Mouse (Mus musculus): ENCODE measurements at regions not wholly inside any gene's neighbourhood (a gene's known extent, or its start where the extent isn't known, plus 50 kb on each side); places are given as distances from the start of the nearest gene placed in this dataset.

- ATAC-seq (replicated peaks; ENCODE audit: low FRiP score, low TSS enrichment, poor library complexity, severe bottlenecking), result no peak
Measured at GRCm38 (mm10) chr15:97188545-97188944, 58.4 kb upstream of the Pced1b start.

DNA sequence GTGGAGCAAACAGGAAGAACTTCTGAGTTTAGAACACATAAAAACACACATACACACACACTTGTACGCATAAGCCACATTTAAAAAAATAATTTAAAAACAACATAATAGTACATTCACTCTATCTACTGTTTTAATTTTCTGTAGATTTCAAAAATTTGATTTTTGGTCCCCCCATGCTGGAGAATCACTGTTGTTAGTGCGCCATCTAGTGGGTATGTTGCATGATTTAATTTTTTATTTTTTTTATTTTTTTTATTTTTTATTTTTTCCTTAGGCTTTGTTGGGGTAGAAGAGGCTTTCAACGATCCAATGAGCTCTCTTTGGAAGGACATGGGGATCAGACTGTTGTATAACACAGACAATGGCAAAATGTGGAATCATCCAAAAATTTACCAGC, 59.1 kb upstream of the Pced1b start:
- ATAC-seq (replicated peaks; ENCODE audit: low FRiP score, low TSS enrichment, poor library complexity, severe bottlenecking), result no peak

- no peak for ATAC-seq (replicated peaks; ENCODE audit: low FRiP score, low TSS enrichment, poor library complexity, severe bottlenecking)
Measured at GRCm38 (mm10) chr15:97186034-97186433, 60.9 kb upstream of the Pced1b start.

DNA sequence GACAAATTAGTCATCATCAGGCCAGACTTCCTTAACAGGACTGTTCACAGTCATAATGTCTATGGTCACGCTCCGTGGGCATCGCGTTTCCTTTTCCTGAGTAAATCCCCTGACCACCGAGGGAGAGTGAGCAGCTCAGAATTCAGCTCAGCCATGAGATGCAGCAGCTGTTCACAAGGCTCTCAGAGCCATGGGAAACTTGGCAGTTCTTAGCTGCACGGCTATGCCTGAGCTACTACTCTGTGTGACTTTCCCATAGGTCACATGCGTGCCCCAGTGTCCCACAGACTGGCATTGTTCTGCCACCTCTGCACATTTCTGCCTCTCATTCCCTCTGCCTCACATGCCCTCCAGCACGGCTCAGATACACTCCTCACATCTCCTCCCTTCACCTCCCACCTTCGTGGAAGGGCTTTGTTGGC, 64.3 kb upstream of the Pced1b start:
- no peak for ATAC-seq (replicated peaks; ENCODE audit: low FRiP score, low TSS enrichment, poor library complexity, severe bottlenecking)

- no peak for ATAC-seq (replicated peaks; ENCODE audit: low FRiP score, low TSS enrichment, poor library complexity, severe bottlenecking)
Measured at GRCm38 (mm10) chr15:97180970-97181669, 65.8 kb upstream of the Pced1b start.

GRCm38 (mm10) chr15:97178286-97178685, 68.6 kb upstream of the Pced1b start:
- no peak for ATAC-seq (replicated peaks; ENCODE audit: low FRiP score, low TSS enrichment, poor library complexity, severe bottlenecking)

DNA sequence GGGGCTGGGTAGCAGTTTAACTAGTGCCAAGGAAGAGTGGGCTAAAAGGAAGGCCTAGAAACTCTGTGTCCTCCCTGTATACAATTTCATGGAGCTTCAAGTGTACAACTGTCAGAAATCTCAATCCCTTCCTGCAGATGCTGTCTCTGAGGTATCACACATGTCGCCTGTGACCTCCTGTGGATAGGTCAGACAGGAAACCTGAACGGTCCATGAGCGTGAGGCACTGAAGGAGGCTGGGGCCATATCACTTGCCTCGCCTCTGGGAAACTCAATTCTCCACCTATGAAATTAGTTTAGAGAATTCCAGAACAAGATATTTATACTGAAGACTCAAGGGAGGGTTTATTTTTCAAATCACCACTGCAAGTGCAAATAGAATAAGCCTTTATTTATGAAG, 69.1 kb upstream of the Pced1b start:
- ATAC-seq (replicated peaks; ENCODE audit: low FRiP score, low TSS enrichment, poor library complexity, severe bottlenecking), result no peak

GRCm38 (mm10) chr15:97174989-97175388, 71.9 kb upstream of the Pced1b start:
- ATAC-seq (replicated peaks; ENCODE audit: low FRiP score, low TSS enrichment, poor library complexity, severe bottlenecking), result no peak

- ATAC-seq (replicated peaks; ENCODE audit: low FRiP score, low TSS enrichment, poor library complexity, severe bottlenecking), result no peak
Measured at GRCm38 (mm10) chr15:97173233-97173632, 73.7 kb upstream of the Pced1b start.

DNA sequence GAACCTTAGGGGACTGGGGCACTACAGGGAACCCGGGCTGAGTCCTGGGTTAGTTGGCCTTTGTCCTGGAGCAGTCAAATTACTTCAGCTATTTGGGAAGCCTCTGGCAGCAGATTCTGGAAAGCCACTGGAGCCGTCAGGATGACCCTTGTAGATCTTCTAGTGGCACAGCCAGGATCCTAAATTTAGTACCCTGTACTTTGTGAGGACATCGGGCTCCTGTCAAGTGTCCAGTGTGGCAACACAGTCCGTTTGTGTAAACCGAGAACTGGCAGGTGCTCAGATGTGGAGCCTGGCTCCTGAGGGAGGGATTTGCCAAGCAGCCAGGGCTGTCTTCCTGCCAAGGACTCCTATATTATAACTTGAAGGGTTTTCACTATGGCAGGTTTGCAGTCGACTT, 76.8 kb upstream of the Pced1b start:
- no peak for ATAC-seq (replicated peaks; ENCODE audit: low FRiP score, low TSS enrichment, poor library complexity, severe bottlenecking)

- no peak for ATAC-seq (replicated peaks; ENCODE audit: low FRiP score, low TSS enrichment, poor library complexity, severe bottlenecking)
Measured at GRCm38 (mm10) chr15:97169381-97169780, 77.5 kb upstream of the Pced1b start.

DNA sequence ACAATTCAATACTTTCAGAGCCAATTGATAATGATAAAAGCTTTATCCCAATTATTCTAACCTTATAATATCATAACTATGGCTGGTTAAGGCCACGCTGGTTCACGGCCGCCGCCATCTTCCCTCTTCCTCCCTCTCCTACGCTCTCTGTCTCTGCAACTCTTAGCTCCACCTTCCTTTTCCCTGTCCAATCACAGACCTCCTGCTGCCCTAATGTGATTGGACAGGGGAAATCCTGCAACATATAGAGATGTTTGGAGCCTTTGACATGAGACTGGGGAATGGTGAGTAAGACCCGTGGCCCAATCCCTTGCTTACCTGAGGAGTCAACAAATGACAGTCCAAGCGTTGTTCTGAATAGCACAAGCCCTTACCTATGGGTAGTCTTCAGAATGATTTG, 79.8 kb upstream of the Pced1b start:
- ATAC-seq (replicated peaks; ENCODE audit: low FRiP score, low TSS enrichment, poor library complexity, severe bottlenecking), result no peak

DNA sequence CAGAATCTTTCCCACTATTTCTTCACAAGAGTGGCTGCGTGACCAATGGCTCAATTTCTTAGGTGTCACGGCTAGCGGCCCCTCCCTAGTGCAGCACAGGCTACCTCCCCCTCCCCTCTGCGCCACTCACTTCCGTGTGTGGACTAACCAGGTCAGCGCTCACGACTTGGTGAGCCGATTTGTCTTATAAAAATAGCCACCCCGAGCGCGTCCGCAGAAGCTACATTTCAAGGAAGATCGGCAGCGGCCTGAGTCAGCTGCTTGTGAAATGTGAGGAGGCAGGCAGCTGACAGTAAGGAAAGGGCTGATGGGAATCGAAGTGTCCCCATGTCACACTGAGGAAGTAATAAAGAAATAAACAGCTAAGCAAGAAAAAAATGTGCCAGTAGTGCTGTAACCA, 82.3 kb upstream of the Pced1b start:
- no peak for ATAC-seq (replicated peaks; ENCODE audit: low FRiP score, low TSS enrichment, poor library complexity, severe bottlenecking)

- no peak for ATAC-seq (replicated peaks; ENCODE audit: low FRiP score, low TSS enrichment, poor library complexity, severe bottlenecking)
Measured at GRCm38 (mm10) chr15:97163971-97164370, 82.9 kb upstream of the Pced1b start.

GRCm38 (mm10) chr15:97163090-97163489, 83.8 kb upstream of the Pced1b start:
- ATAC-seq (replicated peaks; ENCODE audit: low FRiP score, low TSS enrichment, poor library complexity, severe bottlenecking), result no peak

DNA sequence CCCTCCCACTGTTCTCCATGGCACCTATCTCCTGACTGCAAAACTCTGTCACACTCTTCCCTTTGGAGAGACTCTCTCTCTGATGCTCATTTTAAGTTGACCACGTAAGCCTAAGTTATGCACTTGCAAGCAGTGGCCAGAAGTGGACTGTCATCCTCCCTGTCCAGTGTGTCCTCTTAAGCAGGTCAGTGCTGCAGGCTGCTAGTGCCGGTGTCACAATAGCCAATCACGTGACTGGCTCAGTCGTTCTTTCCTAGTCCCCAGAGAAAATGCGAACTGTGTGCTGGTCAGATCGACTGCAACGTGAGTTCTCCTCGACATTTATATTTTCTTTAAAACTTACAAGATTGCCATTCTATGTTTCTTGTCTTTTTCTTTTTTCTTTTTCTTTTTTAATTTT, 84.6 kb upstream of the Pced1b start:
- ATAC-seq (replicated peaks; ENCODE audit: low FRiP score, low TSS enrichment, poor library complexity, severe bottlenecking), result no peak

DNA sequence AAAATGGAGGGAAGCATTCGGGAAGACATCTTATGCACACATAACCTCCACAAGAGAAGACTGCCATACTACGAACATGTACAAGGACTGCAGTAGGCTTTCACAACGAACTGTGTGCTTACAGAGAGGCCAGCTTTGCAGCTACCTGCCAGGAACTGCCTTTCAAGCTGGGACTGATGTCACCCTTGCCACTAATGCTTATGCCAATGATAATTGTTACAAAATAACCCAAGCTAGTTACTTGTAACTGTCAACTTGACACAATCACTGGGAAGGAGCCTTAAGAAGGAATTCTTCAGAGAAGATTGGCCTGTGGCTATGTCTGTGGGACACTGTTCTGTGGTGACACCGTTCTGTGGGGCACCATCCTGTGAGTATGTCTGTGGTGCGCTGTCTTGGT, 85.4 kb upstream of the Pced1b start:
- no peak for ATAC-seq (replicated peaks; ENCODE audit: low FRiP score, low TSS enrichment, poor library complexity, severe bottlenecking)

- ATAC-seq (replicated peaks; ENCODE audit: low FRiP score, low TSS enrichment, poor library complexity, severe bottlenecking), result no peak
Measured at GRCm38 (mm10) chr15:97152354-97152753, 94.6 kb upstream of the Pced1b start.

DNA sequence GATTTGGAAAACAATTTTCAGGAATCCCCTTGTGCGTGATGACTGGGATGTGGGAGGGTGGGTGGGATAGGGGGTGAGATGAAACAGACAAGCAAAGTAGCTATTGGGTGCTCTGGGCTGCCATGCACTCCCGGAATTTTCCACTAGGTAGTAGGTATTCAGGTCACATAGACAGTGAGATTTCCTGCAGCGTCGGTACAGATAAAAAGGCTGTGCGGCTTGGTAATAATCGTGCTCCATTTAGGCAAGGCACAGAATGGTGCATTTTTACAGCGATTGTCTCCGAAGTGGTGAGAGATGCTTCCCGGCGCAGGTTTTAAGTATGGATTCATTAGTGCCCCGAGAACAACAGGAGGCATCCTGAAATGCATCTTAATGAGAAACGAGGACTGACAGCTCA, 95.1 kb upstream of the Pced1b start:
- no peak for ATAC-seq (replicated peaks; ENCODE audit: low FRiP score, low TSS enrichment, poor library complexity, severe bottlenecking)

GRCm38 (mm10) chr15:97150983-97151735, 95.4 kb upstream of the Slc38a4 start:
- ATAC-seq (replicated peaks; ENCODE audit: low FRiP score, low TSS enrichment, poor library complexity, severe bottlenecking), result no peak

DNA sequence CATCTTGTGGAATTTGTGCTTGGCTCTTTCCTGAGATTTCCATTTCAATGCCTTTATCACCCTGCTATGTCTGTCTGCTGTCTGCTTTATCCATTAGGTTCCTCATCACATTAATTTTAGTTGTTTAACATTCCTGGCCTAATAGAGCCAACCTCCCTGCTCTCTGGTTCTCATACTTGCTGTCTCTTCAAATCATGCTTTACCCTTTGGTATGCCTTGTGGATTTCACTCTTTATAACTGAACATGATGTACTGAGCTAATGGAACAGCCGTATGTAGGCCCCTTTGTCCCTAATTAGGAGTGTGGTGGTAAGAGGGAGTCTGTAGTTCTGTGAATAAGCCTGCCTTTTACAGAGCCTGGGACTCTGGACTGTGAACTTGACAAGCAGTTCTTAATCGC, 86.2 kb upstream of the Slc38a4 start:
- ATAC-seq (replicated peaks; ENCODE audit: low FRiP score, low TSS enrichment, poor library complexity, severe bottlenecking), result no peak

All from megakaryocyte-erythroid progenitor cell, adult 5-6 weeks (primary cell).